Mouse (Mus musculus): ENCODE data around the gene Atrn. TPM values are rescaled to one million over a fixed set of nuclear protein-coding genes. Genes with fewer than 3 reads are reported as not detected.
A peak's percentile ranks its signal among the peaks of the same experiment; 100 is the strongest.
"Not testable (repeated sequence)": the region's sequence is repeated elsewhere in the genome, so short reads cannot be mapped to it uniquely, and the experiment has no call there.

Atrn gene
- total RNA-seq, 2 experiments from 2014 or later, result 12.8 to 13.1 TPM

GRCm38 (mm10) chr2:130961851-130962250 lies 55.6 kb downstream of the Atrn start:
- DNase-seq, result no peak

- no peak for DNase-seq
These were observed 58.7 kb downstream of the Atrn start for GRCm38 (mm10) chr2:130965042-130965441.

- no peak for DNase-seq
These were observed 64.7 kb downstream of the Atrn start for GRCm38 (mm10) chr2:130971030-130971429.

GRCm38 (mm10) chr2:130972386-130972785 lies 66.1 kb downstream of the Atrn start:
- no peak for DNase-seq

- no peak for DNase-seq
These were observed 68.6 kb downstream of the Atrn start for GRCm38 (mm10) chr2:130974928-130975327.

GRCm38 (mm10) chr2:130977589-130977988 lies 71.3 kb downstream of the Atrn start:
- DNase-seq, result no peak

- DNase-seq, result no peak
These were observed 72.0 kb downstream of the Atrn start for GRCm38 (mm10) chr2:130978058-130978847.

GRCm38 (mm10) chr2:130979138-130979537 lies 72.8 kb downstream of the Atrn start:
- DNase-seq, result no peak

GRCm38 (mm10) chr2:130992818-130993217 lies 86.5 kb downstream of the Atrn start:
- no peak for DNase-seq

- DNase-seq, result no peak
These were observed 102.8 kb downstream of the Atrn start for GRCm38 (mm10) chr2:131009123-131009522.

GRCm38 (mm10) chr2:131010566-131010965 lies 104.3 kb downstream of the Atrn start:
- DNase-seq, result no peak

- no peak for DNase-seq
These were observed 118.9 kb downstream of the Atrn start for GRCm38 (mm10) chr2:131025230-131025629.

- no peak for DNase-seq
These were observed 120.6 kb downstream of the Atrn start for GRCm38 (mm10) chr2:131026941-131027340.

GRCm38 (mm10) chr2:131029065-131029935 lies 123.0 kb downstream of the Atrn start:
- no peak for DNase-seq

- no peak for DNase-seq
These were observed 124.3 kb downstream of the Atrn start for GRCm38 (mm10) chr2:131030561-131030960.

- DNase-seq, result no peak
These were observed 124.7 kb downstream of the Atrn start for GRCm38 (mm10) chr2:131030998-131031397.

- not testable (repeated sequence) for DNase-seq
These were observed 125.1 kb downstream of the Atrn start for GRCm38 (mm10) chr2:131031406-131031805.

- no peak for DNase-seq
These were observed 130.0 kb downstream of the Atrn start for GRCm38 (mm10) chr2:131036343-131036742.

- no peak for DNase-seq
These were observed 130.5 kb downstream of the Atrn start for GRCm38 (mm10) chr2:131036757-131037156.

- DNase-seq, result peak; percentile 61
These were observed 131.1 kb downstream of the Atrn start for GRCm38 (mm10) chr2:131037226-131037990.

GRCm38 (mm10) chr2:131038197-131038596 lies 131.9 kb downstream of the Atrn start:
- DNase-seq, result no peak

- DNase-seq, result no peak
These were observed 132.4 kb downstream of the Atrn start for GRCm38 (mm10) chr2:131038675-131039074.
